Mouse (Mus musculus) myocyte (in vitro differentiated cells): ENCODE measurements at regions not wholly inside any gene's neighbourhood (a gene's known extent, or its start where the extent isn't known, plus 50 kb on each side); places are given as distances from the start of the nearest gene placed in this dataset.

Experiments
- CEBPB ChIP-seq: IDR thresholded peaks from 2 replicates; pipeline ENCODE4 v1.6.1; 2011; ENCODE audit warnings: mild to moderate bottlenecking, moderate library complexity; ENCODE audit not compliant: poor library complexity, insufficient read depth, severe bottlenecking
- E2F4 ChIP-seq: IDR thresholded peaks from one replicate; pipeline ENCODE4 v1.6.1; 2011; ENCODE audit warnings: mild to moderate bottlenecking, control low read depth, moderate library complexity; ENCODE audit not compliant: insufficient read depth
- MAX ChIP-seq: IDR thresholded peaks from one replicate; pipeline ENCODE4 v1.6.1; 2011; ENCODE audit warnings: low read depth, mild to moderate bottlenecking, control low read depth
- POLR2A ChIP-seq: IDR thresholded peaks from one replicate; pipeline ENCODE4 v1.6.1; 2011; ENCODE audit warnings: low read depth, mild to moderate bottlenecking, control low read depth, moderate library complexity; ENCODE audit not compliant: insufficient read length

GRCm38 (mm10) chr6:100923686-100924085 lies 90.3 kb downstream of the Ppp4r2 start:
- TF ChIP-seq POLR2A, result no peak
- TF ChIP-seq CEBPB, result no peak
- no peak for TF ChIP-seq MAX
- no peak for TF ChIP-seq E2F4
